Mouse (Mus musculus) fat pad, adult 2 months (tissue): ENCODE measurements around the gene Tsacc.
A peak's percentile ranks its signal among the peaks of the same experiment; 100 is the strongest.
"Not testable (repeated sequence)": the region's sequence is repeated elsewhere in the genome, so short reads cannot be mapped to it uniquely, and the experiment has no call there.

ENCODE experiments used
- DNase-seq: peaks from one replicate; pipeline ENCODE4 v3.0.0-alpha.2; 2011; ENCODE audit warnings: low read depth, low spot score; ENCODE audit errors: extremely low read depth

Tsacc gene

DNA sequence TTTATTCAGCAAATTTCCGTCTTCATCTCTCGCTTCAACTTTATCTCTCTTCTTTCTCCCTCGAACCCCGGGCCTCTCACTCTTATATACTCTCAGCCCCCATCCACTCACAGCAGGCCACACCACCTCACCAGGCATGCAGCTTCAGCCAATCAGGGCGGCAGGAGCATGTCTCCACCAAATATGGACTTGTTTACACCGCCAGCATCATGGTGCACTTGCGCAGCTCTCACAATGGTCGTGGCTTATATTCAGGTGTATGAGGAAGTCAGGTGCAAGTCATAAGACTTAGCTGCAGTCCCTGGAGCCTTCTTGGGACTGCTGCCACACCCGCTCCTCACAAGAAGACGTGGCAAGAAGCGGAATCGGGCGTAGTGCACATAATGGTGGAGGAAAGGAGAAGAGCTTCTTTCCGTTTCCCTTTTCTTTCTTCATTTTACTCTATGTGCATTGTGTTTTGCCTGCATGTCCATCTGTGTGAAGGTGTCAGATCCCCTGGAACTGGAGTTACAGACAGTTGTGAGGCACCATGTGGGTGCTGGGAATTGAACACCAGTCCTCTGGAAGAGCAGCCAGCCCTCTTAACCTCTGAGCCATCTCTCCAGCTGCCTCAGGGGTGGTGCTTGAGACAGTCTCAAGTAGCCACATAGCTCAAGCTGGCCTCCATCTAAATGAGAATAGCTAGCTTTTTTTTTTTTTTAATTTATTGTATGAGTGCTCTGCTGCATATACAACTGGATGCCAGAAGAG, 11.8 kb downstream of the Tsacc start:
- DNase-seq, result not testable (repeated sequence)

- not testable (repeated sequence) for DNase-seq
Observed at GRCm38 (mm10) chr3:88281141-88281916, 15.5 kb downstream of the Tsacc start.

GRCm38 (mm10) chr3:88280035-88280434, 16.8 kb downstream of the Tsacc start:
- no peak for DNase-seq

DNA sequence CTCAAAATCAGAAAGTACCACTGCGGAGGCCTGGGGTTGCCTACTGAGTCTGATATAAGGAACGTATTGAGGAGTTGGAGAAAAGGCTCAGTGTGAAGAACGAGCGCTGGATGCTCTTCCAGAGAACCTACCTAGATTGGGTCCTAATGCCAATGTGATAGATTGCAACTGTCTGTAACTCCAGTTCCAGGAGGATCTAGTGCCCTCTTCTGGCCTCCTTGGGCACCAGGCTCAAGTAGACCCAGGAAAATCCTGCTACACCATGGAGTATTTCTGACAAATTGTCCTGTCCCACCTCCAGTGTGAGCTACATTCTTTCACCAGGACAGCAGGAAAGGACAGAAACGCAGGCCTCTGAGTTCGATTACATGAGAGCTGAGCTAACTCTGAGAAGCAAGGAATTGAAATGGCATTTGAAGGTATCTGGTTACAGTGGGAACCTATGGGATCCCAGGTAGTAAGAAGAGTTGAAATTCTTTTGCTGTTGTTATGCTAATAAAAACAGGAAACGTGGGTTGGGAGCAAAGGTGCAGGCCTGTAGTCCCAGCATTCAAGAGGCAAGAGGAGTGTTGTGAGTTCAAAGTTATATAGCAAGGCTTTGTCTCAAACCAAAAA, 20.2 kb downstream of the Tsacc start:
- no peak for DNase-seq

- DNase-seq, result no peak
Observed at GRCm38 (mm10) chr3:88276121-88276520, 20.7 kb downstream of the Tsacc start.

GRCm38 (mm10) chr3:88274002-88274401, 22.8 kb downstream of the Tsacc start:
- DNase-seq, result no peak

- DNase-seq, result no peak
Observed at GRCm38 (mm10) chr3:88271859-88272258, 24.9 kb downstream of the Tsacc start.

GRCm38 (mm10) chr3:88271298-88271697, 25.5 kb downstream of the Tsacc start:
- DNase-seq, result not testable (repeated sequence)

- DNase-seq, result no peak
Observed at GRCm38 (mm10) chr3:88268991-88269390, 27.8 kb downstream of the Tsacc start.

DNA sequence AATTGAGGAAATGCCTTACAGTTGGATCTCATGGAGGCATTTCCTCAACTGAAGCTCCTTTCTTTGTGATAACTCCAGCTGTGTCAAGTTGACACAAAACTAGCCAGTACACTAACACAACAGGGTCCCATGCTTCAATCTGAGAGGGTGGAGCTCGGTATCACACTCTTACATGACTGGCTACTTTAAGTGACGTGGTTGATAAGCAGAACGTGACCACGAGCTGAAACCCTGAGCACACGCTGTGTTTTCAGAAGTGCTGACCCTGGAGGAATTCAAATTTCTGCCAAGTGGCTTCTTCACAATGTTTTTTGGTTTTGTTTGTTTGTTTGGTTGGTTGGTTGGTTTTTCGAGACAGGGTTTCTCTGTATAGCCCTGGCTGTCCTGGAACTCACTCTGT, 28.8 kb downstream of the Tsacc start:
- DNase-seq, result not testable (repeated sequence)

GRCm38 (mm10) chr3:88262346-88262745, 34.5 kb downstream of the Tsacc start:
- peak; percentile 46 for DNase-seq

DNA sequence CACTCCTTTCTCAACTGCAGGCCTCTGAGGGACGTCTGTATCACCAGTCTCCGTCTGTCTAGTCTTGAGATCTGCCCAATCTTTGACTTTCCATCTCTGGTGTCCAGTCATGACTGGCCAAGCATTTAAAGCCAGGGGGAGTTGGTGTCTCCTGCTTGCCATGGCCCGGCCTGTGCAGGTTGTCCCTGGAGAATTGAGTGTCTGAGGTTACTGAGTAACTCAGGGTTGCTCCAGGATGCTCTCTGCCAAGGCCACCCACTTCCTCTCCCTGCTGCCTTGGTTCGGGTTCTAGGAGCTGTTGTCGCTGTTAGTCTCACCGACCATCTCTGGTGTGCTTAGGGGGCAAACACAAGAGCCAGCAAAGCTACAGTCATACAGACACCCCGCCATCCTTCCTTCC, 40.4 kb downstream of the Tsacc start:
- DNase-seq, result no peak

DNA sequence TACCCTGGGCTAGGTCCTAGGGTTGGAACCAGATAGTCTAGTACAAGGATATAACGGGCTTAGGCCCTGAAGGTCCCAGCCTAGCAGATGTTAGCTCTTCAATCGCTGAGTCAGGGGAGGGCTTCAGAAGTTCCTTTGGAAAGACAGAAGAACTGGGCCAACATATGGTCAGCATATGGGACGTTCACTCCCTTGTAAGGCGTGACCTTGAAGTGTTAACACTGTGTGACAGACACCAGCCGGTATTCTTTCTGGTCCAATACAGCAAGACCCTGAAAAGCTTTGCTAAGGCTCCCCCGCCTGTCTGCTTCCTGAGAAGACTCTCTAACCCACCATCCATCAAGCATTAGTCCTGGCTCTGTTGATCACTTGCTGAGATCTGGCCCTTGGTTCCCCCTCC, 40.8 kb downstream of the Tsacc start:
- DNase-seq, result no peak

- DNase-seq, result no peak
Observed at GRCm38 (mm10) chr3:88254268-88254926, 42.4 kb downstream of the Tsacc start, which contains the start of gene Rhbg. TSS of gene Rhbg (minus strand) at chr3:88254709.

DNA sequence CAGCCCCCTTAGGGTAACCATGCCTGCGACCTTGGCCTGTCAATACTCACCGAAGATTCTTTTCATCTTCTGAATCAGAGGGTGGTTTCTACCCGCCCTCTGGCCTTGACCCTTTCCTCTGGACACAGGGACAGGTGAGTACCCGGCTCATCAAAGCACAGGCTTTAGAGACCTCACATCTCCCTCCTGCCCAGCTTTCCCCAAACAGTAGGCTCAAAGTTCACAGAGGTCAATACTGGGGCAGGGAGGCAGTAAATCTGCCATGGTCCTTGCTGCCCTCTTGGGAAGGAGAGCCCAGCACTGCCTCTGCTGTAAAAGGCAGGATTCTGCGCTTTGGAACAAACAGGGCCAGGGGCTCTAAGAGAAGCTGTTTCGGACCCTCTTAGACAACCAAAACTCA, 44.1 kb downstream of the Tsacc start:
- DNase-seq, result no peak

DNA sequence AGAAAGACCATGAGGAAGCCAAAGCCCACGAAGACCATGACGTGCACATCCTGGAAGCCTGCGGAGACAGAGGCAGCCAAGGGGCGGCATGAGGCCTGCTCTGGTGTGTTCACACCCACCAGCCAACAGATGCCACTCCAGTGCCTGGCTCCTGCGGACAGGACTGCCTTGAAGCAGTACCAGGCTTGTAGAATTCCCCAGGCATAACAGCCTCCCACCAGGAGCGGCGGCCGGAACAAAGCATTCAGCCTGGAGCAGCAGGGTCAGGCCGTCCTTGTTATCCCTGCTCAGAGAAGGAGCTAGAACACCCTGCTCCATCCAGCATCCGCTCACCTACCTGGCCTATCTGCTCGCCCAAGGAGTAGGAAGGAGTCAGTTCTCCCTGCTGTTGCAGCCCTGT, 48.4 kb downstream of the Tsacc start:
- DNase-seq, result no peak

- no peak for DNase-seq
Observed at GRCm38 (mm10) chr3:88247666-88248065, 49.1 kb downstream of the Tsacc start.

DNA sequence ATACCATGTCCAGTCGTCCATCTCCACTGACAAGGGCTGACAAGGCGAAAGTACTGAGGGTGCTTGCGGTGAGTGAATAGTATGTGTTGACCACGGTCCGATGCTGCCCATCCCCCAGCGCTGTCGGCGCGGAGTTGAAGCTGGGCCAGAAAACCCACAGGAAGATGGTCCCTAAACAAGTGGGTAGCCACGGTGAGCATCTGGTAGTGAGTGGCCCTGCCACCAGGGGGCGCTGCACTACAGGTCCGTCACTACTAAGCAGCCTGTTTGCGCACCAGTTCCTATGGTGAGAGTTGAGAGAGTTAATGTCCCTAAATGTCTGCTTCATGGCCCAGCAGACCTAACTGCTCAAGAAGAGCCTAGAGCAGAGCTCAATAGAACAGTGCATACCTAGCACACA, 51.0 kb downstream of the Tsacc start:
- DNase-seq, result no peak

DNA sequence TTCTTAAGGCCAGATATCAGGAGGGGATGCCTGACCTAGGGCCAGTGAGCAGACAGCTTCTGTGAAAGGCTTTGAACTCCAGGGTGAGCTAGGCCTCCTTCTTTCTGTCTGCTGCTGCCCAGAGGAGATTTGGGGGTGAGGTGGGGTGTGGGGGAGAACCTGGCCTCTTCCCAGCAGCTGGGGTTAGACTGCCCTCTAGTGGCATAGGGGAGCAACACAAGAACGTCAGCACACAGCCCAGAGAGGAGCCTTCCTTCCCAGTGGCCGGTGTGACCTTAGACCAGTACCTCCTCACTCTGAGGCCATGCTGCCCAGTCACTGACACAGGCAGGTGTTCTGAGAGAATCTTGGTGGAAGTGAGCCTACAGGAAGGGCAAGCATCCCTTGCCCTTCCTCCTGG, 52.7 kb downstream of the Tsacc start:
- no peak for DNase-seq

DNA sequence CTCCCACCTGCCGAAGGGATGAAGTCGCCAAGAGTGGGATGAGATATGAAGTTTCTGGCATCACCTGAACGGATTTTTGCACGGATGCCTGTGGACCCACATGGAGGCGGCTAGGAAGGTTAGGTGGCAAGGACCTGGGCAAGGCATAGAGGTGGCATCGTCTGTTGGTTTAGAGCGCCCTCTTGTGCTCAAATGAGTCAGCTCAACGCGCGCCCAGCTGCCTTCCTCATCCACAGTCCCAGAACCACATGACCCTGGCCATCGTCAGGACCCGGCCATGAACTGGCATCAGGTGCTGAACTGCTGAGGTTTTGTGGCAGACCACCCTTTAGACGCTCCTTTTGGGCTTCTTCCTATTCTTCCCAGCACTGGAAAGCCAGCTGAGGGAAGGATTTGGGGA, 54.3 kb downstream of the Tsacc start:
- DNase-seq, result no peak

DNA sequence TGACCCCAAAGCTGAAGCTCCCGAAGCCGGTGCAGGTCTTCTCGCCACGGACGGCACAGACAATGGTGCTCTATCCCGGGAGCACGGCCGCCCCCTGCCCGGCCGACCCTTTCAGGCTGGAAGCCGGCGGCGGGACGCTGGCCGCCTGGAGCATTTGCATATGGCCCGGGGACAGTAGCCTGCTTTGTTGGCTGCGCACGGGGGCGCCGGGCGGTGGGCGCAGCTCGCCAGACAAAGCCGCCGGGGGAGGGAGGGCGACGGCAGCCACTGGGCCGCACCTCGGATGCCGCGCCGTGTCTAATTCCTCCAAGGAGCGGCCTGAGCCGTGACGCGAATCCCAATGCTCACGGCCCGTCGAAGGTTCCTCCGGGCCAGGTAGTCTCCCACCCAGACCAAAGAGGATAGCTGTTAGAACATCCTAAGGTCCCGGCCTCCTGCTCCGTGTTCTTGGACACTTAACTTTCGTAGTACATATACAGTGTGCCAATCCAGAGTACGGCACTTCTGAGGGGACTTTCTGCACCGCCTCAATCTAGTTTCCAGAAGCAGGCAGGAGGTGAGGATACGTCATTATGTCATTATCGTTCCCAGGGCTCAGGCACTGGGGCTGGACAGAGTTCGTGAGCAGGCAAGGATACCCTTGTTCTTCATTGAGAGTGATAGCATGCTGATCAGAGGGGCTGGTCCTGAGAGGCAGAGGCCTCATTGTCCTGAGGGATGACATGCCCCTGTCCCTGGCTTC, 55.6 kb downstream of the Tsacc start:
- DNase-seq, result no peak
